Mouse (Mus musculus) ovary, adult 10 weeks (tissue): ENCODE measurements around the gene Cybb. TPM values are rescaled to one million over a fixed set of nuclear protein-coding genes. Genes with fewer than 3 reads are reported as not detected.

ENCODE experiments used
- polyA plus RNA-seq: library from polyadenylated mRNA; stranded (reverse); fragments of 350-450 nt; fragmentation: Illumina TruSeq; extraction: RNeasy Lipid Tissue Mini Kit (QIAGEN cat#74804); gene quantifications from one replicate; pipeline ENCODE4 v1.2.3, GENCODE M21; 2014

The Cybb gene
- 34.9 TPM for polyA plus RNA-seq

DNA sequence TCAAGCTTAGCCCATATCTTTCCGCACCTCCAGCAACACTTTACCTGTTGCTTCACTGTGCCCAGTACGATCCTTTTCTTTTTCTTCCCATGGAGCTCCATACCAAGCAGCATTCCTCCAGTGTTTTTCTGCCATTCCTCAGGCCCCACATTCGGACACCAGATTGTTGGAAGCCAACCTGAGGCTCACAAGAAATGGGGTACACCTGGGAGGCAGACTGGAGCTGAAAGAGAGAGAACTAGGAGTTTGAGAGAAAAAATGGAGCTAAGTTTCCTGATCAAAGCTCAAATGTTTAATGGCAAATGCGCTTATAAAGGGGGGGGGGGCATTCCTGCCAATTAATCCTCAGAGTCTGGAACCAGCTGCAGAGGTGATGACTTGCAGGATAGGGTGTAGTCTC lies at the start of gene Cybb:
Cybb (minus strand) TSS at position 101 of the 400 bp plus-strand sequence.

Other genes with a start within 250 kb of the Cybb start
- gene Gm14862, start 230.9 kb downstream of the Cybb start, polyA plus RNA-seq, result not detected
- 29.5 TPM for gene Xk, start 215.0 kb downstream of the Cybb start, polyA plus RNA-seq
- not detected for gene H2al1m, start 204.0 kb downstream of the Cybb start, polyA plus RNA-seq
- gene H2al1k, start 137.1 kb downstream of the Cybb start, polyA plus RNA-seq, result not detected
- gene H2al1o, start 84.6 kb upstream of the Cybb start, polyA plus RNA-seq, result not detected
- 367 TPM for gene Dynlt3, start 175.2 kb upstream of the Cybb start, polyA plus RNA-seq